Mouse (Mus musculus) cerebellum, adult 2 months (tissue): Measurements from ENCODE around the gene Erbin.

Experiments used
- CTCF ChIP-seq: fragments of 200-500 bp; IDR thresholded peaks from 2 replicates; pipeline ENCODE4 v1.5.1; 2011; ENCODE audit warnings: low read depth, mild to moderate bottlenecking, control low read depth, low read length, moderate library complexity, borderline replicate concordance; ENCODE audit not compliant: insufficient read depth
- POLR2A ChIP-seq: fragments of 200-500 bp; IDR thresholded peaks from 2 replicates; pipeline ENCODE4 v1.6.1; 2011; ENCODE audit warnings: low read length, control low read depth, borderline replicate concordance; ENCODE audit not compliant: insufficient read depth

DNA sequence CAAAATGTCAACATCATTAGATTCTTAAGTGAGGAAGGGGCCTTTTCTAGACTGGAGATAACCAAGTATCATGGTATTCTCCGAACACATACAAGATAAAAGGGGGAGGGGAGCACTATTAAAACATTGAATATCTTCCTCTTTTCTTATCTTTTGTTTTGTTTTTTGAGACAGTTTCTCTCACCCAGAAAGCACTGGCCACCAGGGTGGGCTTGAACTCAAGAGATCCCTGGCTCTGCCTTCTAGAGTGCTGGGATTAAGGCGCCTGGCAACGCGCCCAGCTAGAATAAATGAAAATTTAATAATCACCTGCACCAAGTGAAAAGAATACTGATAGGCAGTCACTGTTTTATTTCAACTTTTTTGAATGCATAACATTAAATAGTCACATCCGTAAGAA lies 147.4 kb downstream of the Erbin start:
- TF ChIP-seq CTCF (no peak), POLR2A (no peak)
